Mouse (Mus musculus): ENCODE measurements at regions not wholly inside any gene's neighbourhood (a gene's known extent, or its start where the extent isn't known, plus 50 kb on each side); places are given as distances from the start of the nearest gene placed in this dataset.

- DNase-seq (ENCODE audit: low spot score in 2 of 2), result no peak
Measured at GRCm38 (mm10) chr11:64138934-64139333, 59.7 kb upstream of the Cox10 start.

GRCm38 (mm10) chr11:64135766-64136165 is 56.5 kb upstream of the Cox10 start:
- no peak for DNase-seq (ENCODE audit: low spot score in 2 of 2)

- no peak for DNase-seq (ENCODE audit: low spot score in 2 of 2)
Measured at GRCm38 (mm10) chr11:64135308-64135591, 56.0 kb upstream of the Cox10 start.

- no peak for DNase-seq (ENCODE audit: low spot score in 2 of 2)
Measured at GRCm38 (mm10) chr11:64134571-64135307, 55.5 kb upstream of the Cox10 start.

Data from urinary bladder, adult 18-20 months (tissue).